Mouse (Mus musculus) brain, embryonic 14.5 days (tissue): ENCODE measurements around the gene Gal3st1.

Experiments
- CTCF ChIP-seq: fragments of 200-500 bp; IDR thresholded peaks from 2 replicates; pipeline ENCODE4 v1.5.1; 2012; ENCODE audit warnings: inconsistent platforms, mild to moderate bottlenecking, moderate library complexity, borderline replicate concordance; ENCODE audit not compliant: insufficient read depth, insufficient read length; ENCODE audit errors: extremely low read depth
- POLR2A ChIP-seq: fragments of 200-500 bp; IDR thresholded peaks from 2 replicates; pipeline ENCODE4 v1.6.1; 2012; ENCODE audit warnings: mild to moderate bottlenecking, inconsistent platforms, borderline replicate concordance; ENCODE audit not compliant: poor library complexity, insufficient read depth, insufficient read length, severe bottlenecking; ENCODE audit errors: extremely low read depth

- TF ChIP-seq CTCF (no peak), POLR2A (no peak)
These were observed 668 bp downstream of the Gal3st1 start for GRCm38 (mm10) chr11:3983863-3984745.
